Mouse (Mus musculus): ENCODE data around the gene Hormad1. TPM values are rescaled to one million over a fixed set of nuclear protein-coding genes. Genes with fewer than 3 reads are reported as not detected.

Hormad1 gene
- not detected for polyA plus RNA-seq (2014; fragmentation: Illumina TruSeq; extraction: RNeasy Lipid Tissue Mini Kit (QIAGEN cat#74804); ENCODE audit: low read depth, low replicate concordance)

GRCm38 (mm10) chr3:95559437-95559836, at the start of gene Hormad1:
Hormad1 (plus strand) TSS chr3:95559677.

GRCm38 (mm10) chr3:95526622-95527211, 32.8 kb upstream of the Hormad1 start, which contains the start of gene Ctss:
Ctss (plus strand) TSS chr3:95526786.

GRCm38 (mm10) chr3:95588604-95589086, 29.2 kb downstream of the Hormad1 start, which contains the start of gene Golph3l:
Golph3l (plus strand) TSS chr3:95588934.

GRCm38 (mm10) chr3:95624628-95625503, 65.4 kb downstream of the Hormad1 start, which contains the start of gene Ensa:
Ensa (plus strand) TSS chr3:95624993.

Other genes with a start within 250 kb of the Hormad1 start
- gene Cers2, start 244.9 kb upstream of the Hormad1 start, polyA plus RNA-seq (2014; fragmentation: Illumina TruSeq; extraction: RNeasy Lipid Tissue Mini Kit (QIAGEN cat#74804); ENCODE audit: low read depth, low replicate concordance): 83.0 TPM
- gene Setdb1, start 202.5 kb upstream of the Hormad1 start, polyA plus RNA-seq (2014; fragmentation: Illumina TruSeq; extraction: RNeasy Lipid Tissue Mini Kit (QIAGEN cat#74804); ENCODE audit: low read depth, low replicate concordance): 20.2 TPM
- not detected for gene 4930558C23Rik, start 156.8 kb upstream of the Hormad1 start, polyA plus RNA-seq (2014; fragmentation: Illumina TruSeq; extraction: RNeasy Lipid Tissue Mini Kit (QIAGEN cat#74804); ENCODE audit: low read depth, low replicate concordance)
- gene Arnt, start 125.3 kb upstream of the Hormad1 start, polyA plus RNA-seq (2014; fragmentation: Illumina TruSeq; extraction: RNeasy Lipid Tissue Mini Kit (QIAGEN cat#74804); ENCODE audit: low read depth, low replicate concordance): 62.1 TPM
- gene Ctsk, start 60.4 kb upstream of the Hormad1 start, polyA plus RNA-seq (2014; fragmentation: Illumina TruSeq; extraction: RNeasy Lipid Tissue Mini Kit (QIAGEN cat#74804); ENCODE audit: low read depth, low replicate concordance): 4.4 TPM
- 858 TPM for gene Ctss, start 32.9 kb upstream of the Hormad1 start, polyA plus RNA-seq (2014; fragmentation: Illumina TruSeq; extraction: RNeasy Lipid Tissue Mini Kit (QIAGEN cat#74804); ENCODE audit: low read depth, low replicate concordance)
- gene Golph3l, start 29.3 kb downstream of the Hormad1 start, polyA plus RNA-seq (2014; fragmentation: Illumina TruSeq; extraction: RNeasy Lipid Tissue Mini Kit (QIAGEN cat#74804); ENCODE audit: low read depth, low replicate concordance): 912 TPM
- 68.6 TPM for gene Ensa, start 65.3 kb downstream of the Hormad1 start, polyA plus RNA-seq (2014; fragmentation: Illumina TruSeq; extraction: RNeasy Lipid Tissue Mini Kit (QIAGEN cat#74804); ENCODE audit: low read depth, low replicate concordance)
- 818 TPM for gene Mcl1, start 99.1 kb downstream of the Hormad1 start, polyA plus RNA-seq (2014; fragmentation: Illumina TruSeq; extraction: RNeasy Lipid Tissue Mini Kit (QIAGEN cat#74804); ENCODE audit: low read depth, low replicate concordance)
- gene Adamtsl4, start 128.2 kb downstream of the Hormad1 start, polyA plus RNA-seq (2014; fragmentation: Illumina TruSeq; extraction: RNeasy Lipid Tissue Mini Kit (QIAGEN cat#74804); ENCODE audit: low read depth, low replicate concordance): 2.2 TPM
- 3.3 TPM for gene Ecm1, start 179.9 kb downstream of the Hormad1 start, polyA plus RNA-seq (2014; fragmentation: Illumina TruSeq; extraction: RNeasy Lipid Tissue Mini Kit (QIAGEN cat#74804); ENCODE audit: low read depth, low replicate concordance)
- gene Tars2, start 200.5 kb downstream of the Hormad1 start, polyA plus RNA-seq (2014; fragmentation: Illumina TruSeq; extraction: RNeasy Lipid Tissue Mini Kit (QIAGEN cat#74804); ENCODE audit: low read depth, low replicate concordance): 7.1 TPM

All from sigmoid colon, adult 10 weeks (tissue).